Mouse (Mus musculus): Measurements from ENCODE around the gene Pi4k2a.

- TF ChIP-seq CTCF (IDR thresholded peaks at IDR 0.05; ENCODE audit: insufficient read depth, low read length) = no peak
- TF ChIP-seq POLR2A (IDR thresholded peaks at IDR 0.05; ENCODE audit: borderline replicate concordance, extremely low read depth, low read depth, low read length) = no peak
Measured at GRCm38 (mm10) chr19:42055881-42056280, 34.4 kb upstream of the Pi4k2a start.

All from lung, adult 2 months (tissue).